Mouse (Mus musculus): ENCODE results near the gene Gas1. TPM values are rescaled to one million over a fixed set of nuclear protein-coding genes. Genes with fewer than 3 reads are reported as not detected.

Gas1 gene
- polyA plus RNA-seq, 1 experiment from 2014 or later: 12.5 TPM

DNA sequence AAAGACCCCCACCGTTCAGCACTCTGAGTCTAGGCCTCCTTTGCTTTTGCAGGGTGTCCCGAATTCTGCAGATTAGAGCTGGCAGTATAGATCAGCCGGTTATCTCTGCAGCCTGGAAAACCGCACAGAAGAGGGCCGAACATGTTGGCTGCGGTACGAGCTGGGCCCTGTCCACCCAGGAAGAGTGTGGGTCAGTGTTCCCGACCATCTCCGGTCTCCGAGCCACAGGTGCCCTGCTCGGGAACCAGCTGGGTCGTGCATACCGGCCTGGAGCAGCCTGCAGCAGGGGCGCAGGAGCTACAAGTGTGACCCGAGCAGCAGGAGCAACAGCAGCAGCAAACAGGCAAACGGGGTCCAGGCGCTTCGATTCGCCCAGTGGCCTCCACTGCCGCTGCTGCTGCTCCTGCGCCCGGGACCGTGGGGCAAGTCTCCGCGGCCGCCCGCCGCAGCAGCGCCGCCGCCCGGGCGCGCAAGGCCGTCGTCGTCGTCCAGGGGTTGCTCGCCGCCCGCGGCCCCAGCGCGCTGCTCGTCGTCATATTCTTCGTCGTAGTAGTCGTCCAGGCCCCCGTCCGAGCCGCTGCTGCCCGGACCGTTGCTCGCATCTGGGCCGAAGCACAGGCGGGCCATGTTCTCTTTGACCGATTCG, 1.6 kb downstream of the Gas1 start:
- no peak for ATAC-seq (ENCODE audit: low read depth)
- Histone ChIP-seq H3K27ac (ENCODE audit: low read length) (peak overlapping the region; percentile 95), H3K4me1 (replicated peaks; ENCODE audit: control insufficient read depth, insufficient read depth, low read length) (peaks cover 16% of the 10 kb centered on the region), H3K9ac (ENCODE audit: low read length) (peak overlapping the region; percentile 82), H3K36me3 (ENCODE audit: control insufficient read depth, insufficient read depth, low read length) (no peaks in the 10 kb centered on the region), H3K27me3 (ENCODE audit: control insufficient read depth, insufficient read depth, low read depth, low read length) (peaks cover 27% of the 10 kb centered on the region), H3K4me2 (ENCODE audit: low read depth, low read length) (peak overlapping the region; percentile 92), H3K4me3 (ENCODE audit: low read length) (peak overlapping the region; percentile 74), H3K9me3 (ENCODE audit: control insufficient read depth, low read length) (no peaks in the 10 kb centered on the region)
- WGBS: under 1% methylated on average over 59 of the region's 59 CpGs

- Histone ChIP-seq H3K27me3 (ENCODE audit: control insufficient read depth, insufficient read depth, low read depth, low read length) (peaks cover 30% of the 10 kb centered on the region), H3K9ac (ENCODE audit: low read length) (peak overlapping the region; percentile 82), H3K27ac (ENCODE audit: low read length) (0 out of 2 replicates have a peak overlapping the region, but pooled peaks have one; percentile 39), H3K36me3 (ENCODE audit: control insufficient read depth, insufficient read depth, low read length) (no peaks in the 10 kb centered on the region), H3K4me3 (ENCODE audit: low read length) (peak overlapping the region; percentile 74), H3K9me3 (ENCODE audit: control insufficient read depth, low read length) (no peaks in the 10 kb centered on the region), H3K4me1 (replicated peaks; ENCODE audit: control insufficient read depth, insufficient read depth, low read length) (peaks cover 16% of the 10 kb centered on the region), H3K4me2 (ENCODE audit: low read depth, low read length) (peak overlapping the region; percentile 92)
- ATAC-seq (ENCODE audit: low read depth): no peak
- 2% methylated on average over 7 of the region's 7 CpGs for WGBS
These were observed 2.2 kb downstream of the Gas1 start for GRCm38 (mm10) chr13:60174953-60175352.

- peak overlapping the region; percentile 92 for H3K4me2 ChIP-seq (ENCODE audit: low read depth, low read length)
- peaks cover 16% of the 10 kb centered on the region for H3K4me1 ChIP-seq (replicated peaks; ENCODE audit: control insufficient read depth, insufficient read depth, low read length)
- H3K9me3 ChIP-seq (ENCODE audit: control insufficient read depth, low read length): no peaks in the 10 kb centered on the region
- H3K27me3 ChIP-seq (ENCODE audit: control insufficient read depth, insufficient read depth, low read depth, low read length): peaks cover 37% of the 10 kb centered on the region
- no peak overlapping the region for H3K27ac ChIP-seq (ENCODE audit: low read length)
- no peaks in the 10 kb centered on the region for H3K36me3 ChIP-seq (ENCODE audit: control insufficient read depth, insufficient read depth, low read length)
- ATAC-seq (ENCODE audit: low read depth): no peak
- H3K9ac ChIP-seq (ENCODE audit: low read length): no peak overlapping the region
- 10% methylated on average over 12 of the region's 12 CpGs for WGBS
- peak overlapping the region; percentile 8; the same call in 1 of the 2 replicates for H3K4me3 ChIP-seq (ENCODE audit: low read length)
These were observed 3.3 kb downstream of the Gas1 start for GRCm38 (mm10) chr13:60173591-60174524.

GRCm38 (mm10) chr13:60173186-60173585, 4.0 kb downstream of the Gas1 start:
- Histone ChIP-seq H3K9ac (ENCODE audit: low read length) (no peak overlapping the region), H3K4me2 (ENCODE audit: low read depth, low read length) (no peak overlapping the region), H3K27ac (ENCODE audit: low read length) (no peak overlapping the region), H3K36me3 (ENCODE audit: control insufficient read depth, insufficient read depth, low read length) (no peaks in the 10 kb centered on the region), H3K27me3 (ENCODE audit: control insufficient read depth, insufficient read depth, low read depth, low read length) (peaks cover 41% of the 10 kb centered on the region), H3K4me1 (replicated peaks; ENCODE audit: control insufficient read depth, insufficient read depth, low read length) (peaks cover 16% of the 10 kb centered on the region), H3K4me3 (ENCODE audit: low read length) (no peak overlapping the region), H3K9me3 (ENCODE audit: control insufficient read depth, low read length) (no peaks in the 10 kb centered on the region)
- ATAC-seq (ENCODE audit: low read depth): no peak
- WGBS: 1% methylated on average over 3 of the region's 3 CpGs

DNA sequence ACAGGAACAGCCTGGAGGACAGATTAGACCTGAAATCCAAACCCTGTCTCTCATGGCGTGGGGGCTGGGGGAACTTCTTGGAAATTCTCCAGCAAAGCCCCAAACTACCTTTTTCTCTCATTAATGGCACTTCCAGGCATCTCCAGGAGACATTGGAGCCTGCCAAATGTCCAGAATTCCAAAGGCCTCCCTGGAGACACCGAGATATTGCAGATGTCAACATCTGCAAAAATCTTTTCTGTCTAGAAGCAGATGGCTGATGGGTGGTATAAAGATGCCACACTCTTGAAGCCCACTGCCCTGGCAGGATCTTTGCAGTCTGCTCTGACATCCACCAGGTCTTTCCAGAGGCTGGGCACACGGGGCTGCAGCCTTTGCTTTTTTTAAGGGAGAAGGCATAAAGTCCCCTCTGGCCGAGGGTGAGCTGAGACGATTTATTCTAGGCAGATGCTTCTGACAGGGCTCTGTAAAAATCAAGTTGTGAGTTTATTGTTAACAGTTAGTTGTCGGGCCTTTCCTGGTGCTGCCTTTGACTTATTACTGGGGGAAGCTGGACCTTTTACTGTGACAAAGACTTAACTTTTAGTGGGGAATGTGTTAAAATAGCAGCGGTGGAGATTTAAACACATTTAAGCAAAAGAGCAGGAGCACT, 4.7 kb downstream of the Gas1 start:
- Histone ChIP-seq H3K9ac (ENCODE audit: low read length) (no peak overlapping the region), H3K4me1 (replicated peaks; ENCODE audit: control insufficient read depth, insufficient read depth, low read length) (peaks cover 16% of the 10 kb centered on the region), H3K36me3 (ENCODE audit: control insufficient read depth, insufficient read depth, low read length) (no peaks in the 10 kb centered on the region), H3K9me3 (ENCODE audit: control insufficient read depth, low read length) (no peaks in the 10 kb centered on the region), H3K4me2 (ENCODE audit: low read depth, low read length) (no peak overlapping the region), H3K4me3 (ENCODE audit: low read length) (no peak overlapping the region), H3K27ac (ENCODE audit: low read length) (no peak overlapping the region), H3K27me3 (ENCODE audit: control insufficient read depth, insufficient read depth, low read depth, low read length) (peaks cover 41% of the 10 kb centered on the region)
- no peak for ATAC-seq (ENCODE audit: low read depth)
- 20% methylated on average over 7 of the region's 7 CpGs for WGBS

- no peaks in the 10 kb centered on the region for H3K36me3 ChIP-seq (ENCODE audit: control insufficient read depth, insufficient read depth, low read length)
- no peak for ATAC-seq (ENCODE audit: low read depth)
- peaks cover 16% of the 10 kb centered on the region for H3K4me1 ChIP-seq (replicated peaks; ENCODE audit: control insufficient read depth, insufficient read depth, low read length)
- H3K27ac ChIP-seq (ENCODE audit: low read length): no peak overlapping the region
- no peak overlapping the region for H3K4me2 ChIP-seq (ENCODE audit: low read depth, low read length)
- no peak overlapping the region for H3K9ac ChIP-seq (ENCODE audit: low read length)
- WGBS: 87% methylated on average over 8 of the region's 8 CpGs
- no peak overlapping the region for H3K4me3 ChIP-seq (ENCODE audit: low read length)
- peaks cover 41% of the 10 kb centered on the region for H3K27me3 ChIP-seq (ENCODE audit: control insufficient read depth, insufficient read depth, low read depth, low read length)
- no peaks in the 10 kb centered on the region for H3K9me3 ChIP-seq (ENCODE audit: control insufficient read depth, low read length)
These were observed 5.4 kb downstream of the Gas1 start for GRCm38 (mm10) chr13:60171781-60172180.

- Histone ChIP-seq H3K4me2 (ENCODE audit: low read depth, low read length) (no peak overlapping the region), H3K36me3 (ENCODE audit: control insufficient read depth, insufficient read depth, low read length) (no peaks in the 10 kb centered on the region), H3K4me1 (replicated peaks; ENCODE audit: control insufficient read depth, insufficient read depth, low read length) (peaks cover 16% of the 10 kb centered on the region), H3K9ac (ENCODE audit: low read length) (no peak overlapping the region), H3K4me3 (ENCODE audit: low read length) (no peak overlapping the region), H3K27me3 (ENCODE audit: control insufficient read depth, insufficient read depth, low read depth, low read length) (peaks cover 41% of the 10 kb centered on the region), H3K9me3 (ENCODE audit: control insufficient read depth, low read length) (no peaks in the 10 kb centered on the region), H3K27ac (ENCODE audit: low read length) (no peak overlapping the region)
- 66% methylated on average over 21 of the region's 21 CpGs for WGBS
- no peak for ATAC-seq (ENCODE audit: low read depth)
These were observed 6.1 kb downstream of the Gas1 start for GRCm38 (mm10) chr13:60170898-60171715.

- Histone ChIP-seq H3K27ac (ENCODE audit: low read length) (no peak overlapping the region), H3K4me2 (ENCODE audit: low read depth, low read length) (no peak overlapping the region), H3K4me3 (ENCODE audit: low read length) (no peak overlapping the region), H3K9ac (ENCODE audit: low read length) (no peak overlapping the region), H3K36me3 (ENCODE audit: control insufficient read depth, insufficient read depth, low read length) (no peaks in the 10 kb centered on the region), H3K27me3 (ENCODE audit: control insufficient read depth, insufficient read depth, low read depth, low read length) (peaks cover 39% of the 10 kb centered on the region), H3K4me1 (replicated peaks; ENCODE audit: control insufficient read depth, insufficient read depth, low read length) (peaks cover 10% of the 10 kb centered on the region), H3K9me3 (ENCODE audit: control insufficient read depth, low read length) (no peaks in the 10 kb centered on the region)
- 84% methylated on average over 2 of the region's 2 CpGs for WGBS
- ATAC-seq (ENCODE audit: low read depth): no peak
These were observed 8.1 kb downstream of the Gas1 start for GRCm38 (mm10) chr13:60169026-60169425.
